Mouse (Mus musculus) embryonic stem cell, embryonic (primary cell): ENCODE measurements around the gene Krt90.

ENCODE experiments used
- CTCF ChIA-PET, 4 experiments: fragments of 300-600 bp in 2 of 4; fragments of 350-600 bp in 2 of 4; sonication (Branson Sonifier 250); formaldehyde crosslinking; loops; one replicate each; lab custom pipeline; 2022; ENCODE audit warnings: inconsistent platforms in 2 of 4; lab: Charles Lee
- POLR2A ChIA-PET, 4 experiments: fragments of 300-600 bp in 2 of 4; fragments of 350-600 bp in 2 of 4; sonication (Branson Sonifier 250); formaldehyde crosslinking; loops; one replicate each; lab custom pipeline; 2022; ENCODE audit warnings: antibody characterized with exemption in 4 of 4, inconsistent platforms in 1 of 4; lab: Charles Lee

Gene Krt90

GRCm38 (mm10) chr15:101562850-101563249 is at the start of gene Krt90:
TSS of gene Krt90 (minus strand) at chr15:101562950.
- CTCF ChIA-PET: no interaction called here
- POLR2A ChIA-PET: interaction anchor here in 1 of 4 experiments (1.3 kb wide), 1 partner anchor 8 kb away, joined by 3 read pairs; no protein-coding TSS in a partner anchor

- ChIA-PET CTCF (no interaction called here), POLR2A (no interaction called here)
Measured at GRCm38 (mm10) chr15:101599123-101599522, 36.4 kb upstream of the Krt90 start.

GRCm38 (mm10) chr15:101588216-101588615 is 25.5 kb upstream of the Krt90 start:
- CTCF ChIA-PET: interaction anchor here (0.5 to 1.8 kb wide), 24 partner anchors 13 to 1748 kb away, joined by 3 to 8 read pairs (median 4); partner anchors contain the start of genes Krt75 (in 1 of the 4) and Krt76 (in 1 of the 4)
- POLR2A ChIA-PET: interaction anchor here in 1 of 4 experiments (1.7 kb wide), 1 partner anchor 13 kb away, joined by 4 read pairs; no protein-coding TSS in a partner anchor

GRCm38 (mm10) chr15:101584456-101584855 is 21.7 kb upstream of the Krt90 start:
- CTCF ChIA-PET: interaction anchor here in 1 of 4 experiments (0.7 kb wide), 1 partner anchor 256 kb away, joined by 3 read pairs; no protein-coding TSS in a partner anchor

GRCm38 (mm10) chr15:101583211-101583965 is 20.6 kb upstream of the Krt90 start:
- POLR2A ChIA-PET: no interaction called here
- CTCF ChIA-PET: no interaction called here

More at GRCm38 (mm10) chr15:101584456-101584855, 21.7 kb upstream of the Krt90 start:
- POLR2A ChIA-PET: no interaction called here

- CTCF ChIA-PET: no interaction called here
Measured at GRCm38 (mm10) chr15:101581701-101582100, 19.0 kb upstream of the Krt90 start.

GRCm38 (mm10) chr15:101575506-101575905 is 12.8 kb upstream of the Krt90 start:
- POLR2A ChIA-PET: interaction anchor here in 1 of 4 experiments (0.6 kb wide), 1 partner anchor 12 kb away, joined by 4 read pairs; no protein-coding TSS in a partner anchor
- CTCF ChIA-PET: interaction anchor here in 1 of 4 experiments (0.5 to 1.4 kb wide), 2 partner anchors 13 to 236 kb away, joined by 3 to 5 read pairs; no protein-coding TSS in a partner anchor

More at GRCm38 (mm10) chr15:101581701-101582100, 19.0 kb upstream of the Krt90 start:
- POLR2A ChIA-PET: no interaction called here

- ChIA-PET POLR2A (interaction anchor here in 1 of 4 experiments (0.6 kb wide), 1 partner anchor 397 kb away, joined by 3 read pairs; no protein-coding TSS in a partner anchor), CTCF (interaction anchor here in 1 of 4 experiments (0.7 to 1.0 kb wide), 3 partner anchors 14 to 491 kb away, joined by 3 to 4 read pairs (median 3); no protein-coding TSS in a partner anchor)
Measured at GRCm38 (mm10) chr15:101573796-101574345, 11.1 kb upstream of the Krt90 start, which contains the start of gene Krt75. TSS of gene Krt75 (minus strand) at chr15:101573904.

- CTCF ChIA-PET: interaction anchor here (0.6 to 1.9 kb wide), 10 partner anchors 20 to 794 kb away, joined by 3 to 7 read pairs (median 3); no protein-coding TSS in a partner anchor
- POLR2A ChIA-PET: no interaction called here
Measured at GRCm38 (mm10) chr15:101567780-101568179, 5.0 kb upstream of the Krt90 start.

GRCm38 (mm10) chr15:101558034-101558646 is 4.6 kb downstream of the Krt90 start:
- POLR2A ChIA-PET: interaction anchor here in 1 of 4 experiments (1.1 kb wide), 1 partner anchor 14 kb away, joined by 3 read pairs; no protein-coding TSS in a partner anchor

GRCm38 (mm10) chr15:101553169-101553568 is 9.6 kb downstream of the Krt90 start:
- POLR2A ChIA-PET: no interaction called here

More at GRCm38 (mm10) chr15:101558034-101558646, 4.6 kb downstream of the Krt90 start:
- CTCF ChIA-PET: interaction anchor here in 2 of 4 experiments (0.7 to 1.1 kb wide), 3 partner anchors 16 to 426 kb away, joined by 3 to 4 read pairs (median 4); no protein-coding TSS in a partner anchor

GRCm38 (mm10) chr15:101552188-101552587 is 10.6 kb downstream of the Krt90 start:
- CTCF ChIA-PET: interaction anchor here in 1 of 4 experiments (0.8 to 1.3 kb wide), 2 partner anchors 220 to 432 kb away, joined by 3 to 4 read pairs; no protein-coding TSS in a partner anchor
- POLR2A ChIA-PET: no interaction called here

More at GRCm38 (mm10) chr15:101553169-101553568, 9.6 kb downstream of the Krt90 start:
- CTCF ChIA-PET: interaction anchor here in 3 of 4 experiments (0.7 to 2.7 kb wide), 10 partner anchors 11 to 431 kb away, joined by 3 to 13 read pairs (median 3); no protein-coding TSS in a partner anchor

- CTCF ChIA-PET: no interaction called here
- POLR2A ChIA-PET: no interaction called here
Measured at GRCm38 (mm10) chr15:101550567-101550966, 12.2 kb downstream of the Krt90 start, which contains the start of gene Krt82. TSS of gene Krt82 (minus strand) at chr15:101550667.

- ChIA-PET POLR2A (interaction anchor here in 1 of 4 experiments (0.5 kb wide), 1 partner anchor 1928 kb away, joined by 4 read pairs; no protein-coding TSS in a partner anchor), CTCF (interaction anchor here in 2 of 4 experiments (0.7 to 3.6 kb wide), 2 partner anchors 440 kb away, joined by 3 to 16 read pairs; no protein-coding TSS in a partner anchor)
Measured at GRCm38 (mm10) chr15:101544478-101544877, 18.3 kb downstream of the Krt90 start.

- POLR2A ChIA-PET: interaction anchor here in 1 of 4 experiments (1.1 kb wide), 1 partner anchor 13 kb away, joined by 5 read pairs; no protein-coding TSS in a partner anchor
- CTCF ChIA-PET: interaction anchor here (0.6 to 3.8 kb wide), 23 partner anchors 10 to 929 kb away, joined by 3 to 16 read pairs (median 3); partner anchors contain the start of gene Krt84 (in 1 of the 4)
Measured at GRCm38 (mm10) chr15:101542543-101542942, 20.2 kb downstream of the Krt90 start.

- ChIA-PET CTCF (interaction anchor here (0.6 to 3.0 kb wide), 23 partner anchors 11 to 713 kb away, joined by 3 to 26 read pairs (median 3); no protein-coding TSS in a partner anchor), POLR2A (interaction anchor here in 1 of 4 experiments (0.6 kb wide), 1 partner anchor 882 kb away, joined by 3 read pairs; no protein-coding TSS in a partner anchor)
Measured at GRCm38 (mm10) chr15:101538580-101538900, 24.2 kb downstream of the Krt90 start.

- ChIA-PET CTCF (interaction anchor here (0.6 to 3.0 kb wide), 27 partner anchors 8 to 713 kb away, joined by 3 to 26 read pairs (median 3); no protein-coding TSS in a partner anchor), POLR2A (interaction anchor here in 1 of 4 experiments (0.6 to 0.7 kb wide), 2 partner anchors 9 to 882 kb away, joined by 3 read pairs; no protein-coding TSS in a partner anchor)
Measured at GRCm38 (mm10) chr15:101537864-101538579, 24.7 kb downstream of the Krt90 start.
